Mouse (Mus musculus) MEL (cell line): Measurements from ENCODE around the gene Rab1b. TPM values are rescaled to one million over a fixed set of nuclear protein-coding genes. Genes with fewer than 3 reads are reported as not detected.

Source experiments
- DNase-seq: peaks from one replicate; pipeline ENCODE4 v3.0.0; 2011; ENCODE audit warnings: low read depth, low spot score
- H3K27ac ChIP-seq: 2 replicates; pipeline ENCODE4 v1.5.1; 2012; ENCODE audit warnings: low read depth, mild to moderate bottlenecking, control low read depth, low read length, moderate library complexity; ENCODE audit not compliant: control insufficient read depth
- H3K27me3 ChIP-seq, 2 experiments: fragments of 150-350 bp in 1 of 2; sonication (generic) in 1 of 2; 2 replicates each; pipeline ENCODE4 v1.6.1; 2012; ENCODE audit warnings: low read length in 2 of 2, mild to moderate bottlenecking in 2 of 2, improper control_type of control experiment in 1 of 2, moderate library complexity in 1 of 2; ENCODE audit not compliant: insufficient read depth in 2 of 2, control insufficient read depth in 1 of 2
- H3K36me3 ChIP-seq, 2 experiments: 2 replicates each; pipeline ENCODE4 v1.6.1; 2012 to 2014; ENCODE audit warnings: low read length in 2 of 2, improper control_type of control experiment in 1 of 2, inconsistent platforms in 1 of 2, mild to moderate bottlenecking in 1 of 2; ENCODE audit not compliant: insufficient read depth in 2 of 2, control insufficient read depth in 1 of 2
- H3K4me1 ChIP-seq, 2 experiments: fragments of 150-350 bp in 1 of 2; sonication (generic) in 1 of 2; 2 replicates each; pipeline ENCODE4 v1.6.1; 2012; ENCODE audit warnings: low read length in 2 of 2, improper control_type of control experiment in 1 of 2, mild to moderate bottlenecking in 1 of 2; ENCODE audit not compliant: insufficient read depth in 2 of 2, control insufficient read depth in 1 of 2
- H3K4me3 ChIP-seq, 2 experiments: fragments of 150-350 bp in 1 of 2; sonication (generic) in 1 of 2; 2 replicates each; pipeline ENCODE4 v1.5.1; 2012; ENCODE audit warnings: low read depth in 2 of 2, low read length in 2 of 2, mild to moderate bottlenecking in 2 of 2, moderate library complexity in 2 of 2, control low read depth in 1 of 2, improper control_type of control experiment in 1 of 2; ENCODE audit not compliant: control insufficient read depth in 1 of 2, insufficient read depth in 1 of 2
- H3K79me2 ChIP-seq: 2 replicates; pipeline ENCODE4 v1.6.1; 2012; ENCODE audit warnings: mild to moderate bottlenecking, low read length, moderate library complexity; ENCODE audit not compliant: control insufficient read depth, poor library complexity, insufficient read depth
- H3K9ac ChIP-seq: 2 replicates; pipeline ENCODE4 v1.6.1; 2012; ENCODE audit warnings: low read depth, mild to moderate bottlenecking, control low read depth, low read length, moderate library complexity; ENCODE audit not compliant: control insufficient read depth, poor library complexity, severe bottlenecking
- H3K9me3 ChIP-seq: fragments of 150-350 bp; sonication (generic); replicated peaks from 2 replicates; pipeline ENCODE4 v1.6.1; 2012; ENCODE audit warnings: mild to moderate bottlenecking, low read length, improper control_type of control experiment, moderate library complexity; ENCODE audit not compliant: insufficient read depth
- BHLHE40 ChIP-seq: IDR thresholded peaks from 2 replicates; pipeline ENCODE4 v1.6.1; 2012; ENCODE audit warnings: low read depth, mild to moderate bottlenecking, inconsistent platforms, low read length, improper control_type of control experiment, borderline replicate concordance
- CHD1 ChIP-seq: IDR thresholded peaks from 2 replicates; pipeline ENCODE4 v1.6.1; 2012; ENCODE audit warnings: low read depth, mild to moderate bottlenecking, inconsistent platforms, low read length, improper control_type of control experiment
- CHD2 ChIP-seq: IDR thresholded peaks from 2 replicates; pipeline ENCODE4 v1.6.1; 2011; ENCODE audit warnings: low read length, improper control_type of control experiment
- CTCF ChIP-seq, 3 experiments: IDR thresholded peaks in 2 of 3; conservative IDR thresholded peaks in 1 of 3; 2 replicates each; pipeline ENCODE4 v1.5.1; 2011 to 2012; ENCODE audit warnings: low read length in 3 of 3, low read depth in 2 of 3, mild to moderate bottlenecking in 2 of 3, improper control_type of control experiment in 1 of 3, inconsistent platforms in 1 of 3, mixed read lengths in 1 of 3, moderate library complexity in 1 of 3; ENCODE audit not compliant: control insufficient read depth in 1 of 3, insufficient read depth in 1 of 3, poor library complexity in 1 of 3, severe bottlenecking in 1 of 3
- ELF1 ChIP-seq: IDR thresholded peaks from 2 replicates; pipeline ENCODE4 v1.6.1; 2014; ENCODE audit warnings: low read depth, mild to moderate bottlenecking, inconsistent platforms, low read length, improper control_type of control experiment, moderate library complexity
- ETS1 ChIP-seq: IDR thresholded peaks from 2 replicates; pipeline ENCODE4 v1.6.1; 2012; ENCODE audit warnings: low read depth, mild to moderate bottlenecking, inconsistent platforms, low read length, improper control_type of control experiment, moderate library complexity
- GABPA ChIP-seq: IDR thresholded peaks from 2 replicates; pipeline ENCODE4 v1.6.1; 2012; ENCODE audit warnings: low read depth, mild to moderate bottlenecking, inconsistent platforms, low read length, improper control_type of control experiment, moderate library complexity
- KAT2A ChIP-seq: conservative IDR thresholded peaks from 2 replicates; pipeline ENCODE4 v1.6.1; 2012; ENCODE audit warnings: low read depth, low read length, improper control_type of control experiment, inconsistent platforms
- MAFK ChIP-seq: IDR thresholded peaks from 2 replicates; pipeline ENCODE4 v1.6.1; 2011; ENCODE audit warnings: low read depth, mild to moderate bottlenecking, low read length, improper control_type of control experiment, borderline replicate concordance
- MXI1 ChIP-seq: IDR thresholded peaks from 2 replicates; pipeline ENCODE4 v1.6.1; 2011; ENCODE audit warnings: mild to moderate bottlenecking, low read depth, low read length, improper control_type of control experiment
- MYB ChIP-seq: IDR thresholded peaks from 2 replicates; pipeline ENCODE4 v1.6.1; 2011; ENCODE audit warnings: mild to moderate bottlenecking, low read depth, low read length, improper control_type of control experiment
- MYC ChIP-seq: IDR thresholded peaks from 2 replicates; pipeline ENCODE4 v1.6.1; 2011; ENCODE audit warnings: low read depth, mild to moderate bottlenecking, low read length, improper control_type of control experiment, moderate library complexity
- NRF1 ChIP-seq: IDR thresholded peaks from 2 replicates; pipeline ENCODE4 v1.6.1; 2014; ENCODE audit warnings: low read depth, mild to moderate bottlenecking, inconsistent platforms, low read length, improper control_type of control experiment, moderate library complexity; ENCODE audit not compliant: poor library complexity, insufficient read depth, severe bottlenecking
- POLR2AphosphoS2 ChIP-seq: IDR thresholded peaks from 2 replicates; pipeline ENCODE4 v1.6.1; 2011; ENCODE audit warnings: low read length, improper control_type of control experiment
- POLR2AphosphoS5 ChIP-seq: IDR thresholded peaks from 2 replicates; pipeline ENCODE4 v1.6.1; 2012; ENCODE audit warnings: low read depth, borderline replicate concordance, mild to moderate bottlenecking, inconsistent platforms, low read length, moderate library complexity, mixed read lengths
- RCOR1 ChIP-seq: IDR thresholded peaks from 2 replicates; pipeline ENCODE4 v1.6.1; 2012; ENCODE audit warnings: low read depth, mild to moderate bottlenecking, inconsistent platforms, low read length, improper control_type of control experiment
- SIN3A ChIP-seq: IDR thresholded peaks from 2 replicates; pipeline ENCODE4 v1.6.1; 2012; ENCODE audit warnings: low read length, improper control_type of control experiment, inconsistent platforms
- SMC3 ChIP-seq: IDR thresholded peaks from 2 replicates; pipeline ENCODE4 v1.6.1; 2011; ENCODE audit warnings: low read depth, low read length, improper control_type of control experiment
- TAL1 ChIP-seq: IDR thresholded peaks from 2 replicates; pipeline ENCODE4 v1.6.1; 2012; ENCODE audit warnings: mild to moderate bottlenecking, inconsistent platforms, low read length, moderate library complexity, mixed read lengths
- TBP ChIP-seq: IDR thresholded peaks from 2 replicates; pipeline ENCODE4 v1.8.0; 2011; ENCODE audit warnings: low read depth, low read length, improper control_type of control experiment
- USF1 ChIP-seq: IDR thresholded peaks from 2 replicates; pipeline ENCODE4 v1.6.1; 2014; ENCODE audit warnings: low read depth, mild to moderate bottlenecking, inconsistent platforms, low read length, improper control_type of control experiment, moderate library complexity
- ZC3H11A ChIP-seq: IDR thresholded peaks from 2 replicates; pipeline ENCODE4 v1.6.1; 2012; ENCODE audit warnings: low read depth, mild to moderate bottlenecking, inconsistent platforms, low read length, improper control_type of control experiment
- ZKSCAN1 ChIP-seq: IDR thresholded peaks from 2 replicates; pipeline ENCODE4 v1.6.1; 2012; ENCODE audit warnings: low read depth, mild to moderate bottlenecking, inconsistent platforms, low read length, improper control_type of control experiment, moderate library complexity
- ZMIZ1 ChIP-seq: IDR thresholded peaks from 2 replicates; pipeline ENCODE4 v1.6.1; 2012; ENCODE audit warnings: low read depth, mild to moderate bottlenecking, inconsistent platforms, low read length, improper control_type of control experiment, moderate library complexity
- polyA plus RNA-seq, 2 experiments: library from polyadenylated mRNA; stranded (reverse) in 1 of 2; unstranded in 1 of 2; fragments of >175 nt in 1 of 2; fragments of >200 nt in 1 of 2; gene quantifications; 2 replicates each; pipeline versions ENCODE4 v1.2.1 to v1.2.4; 2012; ENCODE audit warnings: low replicate concordance in 2 of 2, low read depth in 1 of 2; ENCODE audit not compliant: insufficient read length in 2 of 2, insufficient read depth in 1 of 2, missing spikeins in 1 of 2
- total RNA-seq: library from RNA; depleted of rRNA; stranded (reverse); fragments of 300-350 nt; gene quantifications from 2 replicates; pipeline ENCODE4 v1.2.3, GENCODE M21; 2012

The Rab1b gene
- total and polyA plus RNA-seq, 3 experiments, result 86.4 to 162 TPM; not detected in 1

DNA sequence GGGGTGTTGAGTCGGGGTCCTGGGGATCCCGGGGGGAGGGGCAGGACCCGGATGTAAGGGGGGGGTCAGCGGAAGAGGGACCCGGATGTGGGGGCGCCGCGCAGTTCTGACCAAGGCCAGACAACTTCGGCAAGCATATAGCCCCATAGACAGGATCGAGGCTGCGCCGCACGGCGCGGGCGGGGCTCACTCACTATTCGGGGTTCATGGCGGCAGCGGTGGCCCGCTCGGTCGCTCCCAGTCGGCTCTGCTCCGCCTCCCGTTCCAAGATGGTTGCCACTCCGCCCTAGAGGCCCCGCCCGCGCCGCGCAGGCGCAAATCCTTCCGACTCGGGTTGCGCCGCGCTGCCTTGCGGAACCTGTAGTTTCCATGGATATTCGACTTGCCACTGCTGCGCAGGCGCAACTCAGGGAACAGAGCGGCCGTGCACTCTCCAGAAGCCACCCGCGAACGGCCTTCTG lies at the start of gene Rab1b (continued):
- TF ChIP-seq CHD1 (no peak), ZC3H11A (no peak)
- TF ChIP-seq, all 39 proteins: peak for 8

DNA sequence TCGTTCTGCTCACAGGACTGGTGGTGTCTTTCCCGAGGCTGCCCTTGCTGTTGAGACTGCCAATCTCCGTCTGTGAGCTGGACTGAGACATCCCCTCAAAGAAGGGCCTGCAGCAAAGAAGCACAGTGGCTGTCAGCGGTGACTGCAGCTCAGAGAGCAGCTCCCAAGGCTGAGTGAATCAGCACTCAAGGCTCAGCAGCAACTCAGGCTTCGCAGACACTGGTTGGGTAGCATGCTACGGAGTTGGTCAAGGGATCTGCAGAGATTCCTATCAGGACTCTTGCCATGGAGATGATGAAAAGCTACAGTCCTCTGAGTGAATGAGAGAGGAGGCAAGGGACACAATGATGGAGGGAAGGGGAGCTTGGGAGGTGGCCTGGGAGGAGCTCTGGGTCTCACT lies 45.4 kb upstream of the Rab1b start:
- H3K9ac ChIP-seq, result no peak overlapping the region
- peaks cover 0 to 6% of the 10 kb centered on the region in 2 experiments; a peak in 2 of 4 replicates for H3K36me3 ChIP-seq
- no peak for DNase-seq
- H3K4me1 ChIP-seq, result peaks cover 0 to 10% of the 10 kb centered on the region in 2 experiments; a peak in 1 of 4 replicates
- no peak overlapping the region for H3K27ac ChIP-seq
- H3K9me3 ChIP-seq, result no peaks in the 10 kb centered on the region
- no peaks in the 10 kb centered on the region for H3K27me3 ChIP-seq
- no peak overlapping the region for H3K4me3 ChIP-seq
- TF ChIP-seq TBP (no peak), CTCF (IDR thresholded peaks at IDR 0.05 in 2 of 3, conservative IDR thresholded peaks at IDR 0.05 in 1 of 3; ENCODE audit: control insufficient read depth in 1 of 3, insufficient read depth in 1 of 3, low read depth in 2 of 3, low read length in 3 of 3, poor library complexity in 1 of 3, severe bottlenecking in 1 of 3) (no peak), KAT2A (no peak), BHLHE40 (no peak), ELF1 (no peak)
- H3K79me2 ChIP-seq, result no peaks in the 10 kb centered on the region

GRCm38 (mm10) chr19:5151741-5152140 lies 44.9 kb upstream of the Rab1b start:
- Histone ChIP-seq H3K4me1 (peaks cover 0 to 10% of the 10 kb centered on the region in 2 experiments; a peak in 1 of 4 replicates), H3K9ac (no peak overlapping the region), H3K9me3 (no peaks in the 10 kb centered on the region), H3K4me3 (no peak overlapping the region), H3K36me3 (peaks cover 0 to 6% of the 10 kb centered on the region in 2 experiments; a peak in 2 of 4 replicates), H3K27me3 (no peaks in the 10 kb centered on the region), H3K27ac (no peak overlapping the region), H3K79me2 (no peaks in the 10 kb centered on the region)
- no peak for DNase-seq
- TF ChIP-seq TBP, result no peak

GRCm38 (mm10) chr19:5151331-5151730 lies 44.5 kb upstream of the Rab1b start:
- Histone ChIP-seq H3K36me3 (peaks cover 0 to 6% of the 10 kb centered on the region in 2 experiments; a peak in 2 of 4 replicates), H3K79me2 (no peaks in the 10 kb centered on the region), H3K27ac (no peak overlapping the region)
- TF ChIP-seq ETS1 (no peak), ZMIZ1 (no peak), POLR2AphosphoS5 (no peak), MXI1 (no peak), ZKSCAN1 (no peak), GABPA (no peak), SMC3 (peak; percentile 71), NRF1 (no peak), MYB (no peak), CHD2 (no peak), MAFK (no peak), ELF1 (no peak), USF1 (no peak), MYC (no peak), POLR2AphosphoS2 (no peak), TAL1 (no peak), CTCF (IDR thresholded peaks at IDR 0.05 in 2 of 3, conservative IDR thresholded peaks at IDR 0.05 in 1 of 3; ENCODE audit: control insufficient read depth in 1 of 3, insufficient read depth in 1 of 3, low read depth in 2 of 3, low read length in 3 of 3, poor library complexity in 1 of 3, severe bottlenecking in 1 of 3) (peak; percentile 72 to 90 (median 84)), RCOR1 (no peak), SIN3A (peak; percentile 90)

More at GRCm38 (mm10) chr19:5151331-5151730, 44.5 kb upstream of the Rab1b start:
- Histone ChIP-seq H3K9me3 (no peaks in the 10 kb centered on the region), H3K27me3 (no peaks in the 10 kb centered on the region), H3K9ac (no peak overlapping the region), H3K4me3 (no peak overlapping the region), H3K4me1 (peaks cover 0 to 10% of the 10 kb centered on the region in 2 experiments; a peak in 1 of 4 replicates)
- peak; percentile 72 for DNase-seq
